Mouse (Mus musculus) CD4-positive naive resting alpha-beta T cell, adult 76 days (primary cell): ENCODE results near the gene Olfr1044. TPM values are rescaled to one million over a fixed set of nuclear protein-coding genes. Genes with fewer than 3 reads are reported as not detected.

ENCODE experiments used
- total RNA-seq: library from RNA; stranded (reverse); gene quantifications from one replicate; pipeline ENCODE4 v1.2.4, GENCODE M21; 2023

Gene Olfr1044
- not detected for total RNA-seq

DNA sequence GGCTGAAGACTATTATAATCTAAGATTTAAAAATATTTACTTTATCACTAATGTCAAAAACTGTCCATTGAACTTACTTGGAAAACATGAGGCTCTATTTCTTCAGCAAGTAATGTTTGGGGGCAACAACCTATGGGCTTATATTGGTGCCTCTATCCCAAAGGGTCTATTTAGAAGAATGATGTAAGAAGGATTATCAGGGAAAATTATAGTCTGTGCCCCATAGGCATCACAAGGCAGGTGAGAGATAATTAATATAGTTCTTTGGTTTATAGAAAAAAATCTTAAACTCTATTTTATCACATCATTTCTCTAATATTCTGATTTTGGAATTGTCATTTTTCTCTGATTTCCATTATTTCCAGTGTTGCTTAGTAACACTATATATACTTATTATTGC is at the start of gene Olfr1044:
Gene Olfr1044, minus strand, starts transcription at position 101 of the 400 bp plus-strand sequence.

DNA sequence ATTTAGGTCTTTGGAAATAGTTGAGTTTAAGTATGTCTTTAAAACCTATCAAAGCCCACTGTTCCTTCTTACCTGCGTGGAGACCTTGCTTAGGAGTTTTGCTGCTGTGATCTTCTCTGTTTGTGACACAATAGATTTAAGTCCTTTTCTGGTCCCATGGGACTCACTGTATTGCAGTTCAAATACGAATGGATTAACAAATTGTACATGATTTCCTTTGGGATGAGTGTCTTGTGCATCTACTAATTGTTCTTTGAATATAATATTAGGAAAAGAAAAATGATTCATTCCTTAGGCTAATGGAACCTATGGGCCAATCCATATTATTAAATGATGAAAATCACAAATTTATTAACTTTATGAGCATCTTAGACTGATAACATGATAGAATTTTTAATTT is 41.6 kb upstream of the Olfr1044 start, which contains the start of gene Olfr1046:
Gene Olfr1046, minus strand, starts transcription at position 101 of the 400 bp plus-strand sequence.

DNA sequence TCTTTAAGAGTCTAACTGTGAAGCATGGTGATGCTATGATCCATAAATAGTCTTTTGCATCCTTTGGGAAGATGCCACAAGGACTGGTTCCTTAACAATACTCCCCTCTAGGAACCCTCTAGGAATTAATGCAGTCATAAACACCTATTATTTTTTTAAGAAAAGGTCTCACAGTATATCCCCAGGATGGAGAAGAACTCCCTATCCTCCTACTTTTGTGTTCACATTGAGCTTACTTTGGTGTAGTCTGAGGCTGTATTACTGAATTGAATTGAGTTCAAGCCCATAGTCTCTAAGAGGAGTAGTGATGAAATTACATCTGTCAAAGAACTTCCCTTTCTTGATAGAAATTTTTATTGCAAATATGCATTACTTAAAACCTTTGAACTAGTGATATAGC is 25.3 kb upstream of the Olfr1044 start, which contains the start of gene Olfr1045:
Gene Olfr1045, minus strand, starts transcription at position 101 of the 400 bp plus-strand sequence.

DNA sequence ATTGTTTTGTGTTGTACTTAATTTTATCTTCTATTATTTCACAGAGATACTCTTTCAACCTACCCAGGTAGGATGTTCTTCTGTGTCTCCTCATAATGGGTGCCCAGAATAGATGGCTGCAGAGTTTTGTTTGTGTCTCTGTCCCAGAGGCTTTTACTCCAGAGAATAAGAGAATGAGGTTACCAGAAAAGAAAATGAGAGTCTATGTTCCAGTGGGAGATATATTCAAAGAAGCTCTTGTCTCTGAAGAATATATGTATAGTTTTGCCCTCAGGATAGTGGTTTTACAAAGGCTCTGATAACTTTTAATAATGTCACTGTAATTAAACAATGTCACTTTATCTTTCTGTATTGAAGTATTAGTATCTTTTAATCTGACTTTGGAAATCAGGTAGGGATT is 8.0 kb upstream of the Olfr1044 start, which contains the start of gene Olfr52:
Gene Olfr52, minus strand, starts transcription at position 101 of the 400 bp plus-strand sequence.

DNA sequence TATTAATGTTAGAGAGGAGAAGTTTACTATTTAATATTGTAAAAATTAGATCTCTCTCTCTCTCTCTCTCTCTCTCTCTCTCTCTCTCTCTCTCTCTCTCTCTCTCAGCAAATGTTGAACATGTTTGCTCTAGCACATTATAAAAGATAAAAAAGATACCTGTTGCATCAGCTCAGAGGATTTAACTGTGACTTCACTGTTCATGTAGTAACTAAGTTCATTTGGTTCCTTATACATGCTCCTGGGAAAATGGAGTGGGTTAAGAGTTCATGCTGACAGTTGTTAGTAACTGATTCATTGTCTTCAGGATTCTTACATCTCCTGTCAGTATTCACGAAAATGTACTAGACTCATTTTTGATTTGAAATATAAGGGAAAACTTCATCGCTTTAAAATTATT is 10.2 kb downstream of the Olfr1044 start, which contains the start of gene Olfr1043:
Gene Olfr1043, minus strand, starts transcription at position 101 of the 400 bp plus-strand sequence.

DNA sequence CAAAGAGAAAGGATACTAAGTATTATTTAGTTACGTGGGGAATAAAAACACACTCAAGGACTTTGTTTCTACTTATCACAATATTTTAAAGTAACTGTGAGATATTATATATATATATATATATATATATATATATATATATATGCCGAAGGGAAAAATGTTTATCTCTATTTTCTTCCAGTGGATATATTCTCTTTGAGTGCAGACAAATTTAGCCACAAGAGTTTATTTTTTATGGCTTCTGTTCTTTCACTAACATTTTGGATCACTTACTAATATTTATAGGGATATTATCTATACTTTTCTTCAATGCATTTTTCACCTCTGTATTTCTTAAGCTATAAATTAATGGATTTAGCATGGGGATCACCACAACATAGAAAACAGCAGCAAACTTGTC is 15.9 kb downstream of the Olfr1044 start, which contains the start of gene Olfr1042:
Gene Olfr1042, minus strand, starts transcription at position 101 of the 400 bp plus-strand sequence.

DNA sequence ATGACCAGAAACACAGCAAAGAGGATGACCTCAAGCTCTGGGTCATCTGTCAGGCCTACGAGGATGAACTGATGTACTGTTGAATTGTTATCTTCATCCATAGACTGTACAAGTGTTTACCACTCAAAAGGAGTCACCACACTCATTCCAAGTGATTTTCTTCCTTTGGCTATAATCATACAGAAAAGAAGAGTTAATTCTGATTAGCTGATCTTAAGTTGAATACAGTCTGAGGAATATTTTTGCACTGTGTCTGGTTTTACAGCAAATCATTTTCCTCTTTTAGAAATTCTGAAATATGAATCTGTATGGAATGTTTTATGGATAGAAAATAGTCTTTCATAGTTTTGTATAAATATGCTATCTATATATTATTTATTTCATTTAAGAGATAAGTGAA is 31.0 kb downstream of the Olfr1044 start, which contains the start of gene Olfr1040:
Gene Olfr1040, minus strand, starts transcription at position 101 of the 400 bp plus-strand sequence.

DNA sequence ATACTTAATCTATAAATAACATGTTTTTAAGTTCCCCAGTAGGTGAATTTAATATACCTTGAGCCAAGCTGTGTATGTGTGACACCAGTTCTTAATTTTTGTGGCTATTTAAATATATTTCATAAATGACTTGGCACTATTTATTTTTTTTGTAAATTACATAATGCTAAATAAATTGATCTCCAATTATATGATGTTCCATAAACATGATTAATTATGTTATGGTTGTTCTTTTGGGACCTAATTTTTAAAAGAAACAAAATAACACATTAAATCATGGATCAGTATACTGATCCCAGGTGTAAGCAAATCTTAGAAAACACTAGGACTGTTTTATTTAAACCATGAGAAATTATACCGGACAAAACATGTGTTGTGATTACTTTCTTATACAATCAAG is 41.8 kb downstream of the Olfr1044 start, which contains the start of gene Olfr1039:
Gene Olfr1039, minus strand, starts transcription at position 101 of the 400 bp plus-strand sequence.

Other genes with a start within 250 kb of the Olfr1044 start
- gene Olfr1028, start 227.4 kb downstream of the Olfr1044 start, total RNA-seq = not detected
- gene Olfr1029, start 203.9 kb downstream of the Olfr1044 start, total RNA-seq = not detected
- not detected for gene Olfr1030, start 198.5 kb downstream of the Olfr1044 start, total RNA-seq
- gene Olfr1031, start 187.5 kb downstream of the Olfr1044 start, total RNA-seq = not detected
- gene Olfr1032, start 172.3 kb downstream of the Olfr1044 start, total RNA-seq = not detected
- not detected for gene Olfr1033, start 157.2 kb downstream of the Olfr1044 start, total RNA-seq
- gene Olfr1034, start 132.0 kb downstream of the Olfr1044 start, total RNA-seq = not detected
- not detected for gene Olfr1036, start 103.8 kb downstream of the Olfr1044 start, total RNA-seq
- gene Olfr1037, start 90.4 kb downstream of the Olfr1044 start, total RNA-seq = not detected
- not detected for gene Olfr1039, start 41.9 kb downstream of the Olfr1044 start, total RNA-seq
- gene Olfr1040, start 31.1 kb downstream of the Olfr1044 start, total RNA-seq = not detected
- not detected for gene Olfr1042, start 16.0 kb downstream of the Olfr1044 start, total RNA-seq
- not detected for gene Olfr1043, start 10.3 kb downstream of the Olfr1044 start, total RNA-seq
- not detected for gene Olfr52, start 7.9 kb upstream of the Olfr1044 start, total RNA-seq
- not detected for gene Olfr1045, start 25.2 kb upstream of the Olfr1044 start, total RNA-seq
- not detected for gene Olfr1046, start 41.5 kb upstream of the Olfr1044 start, total RNA-seq
- gene Olfr1047, start 53.6 kb upstream of the Olfr1044 start, total RNA-seq = not detected
- gene Olfr1048, start 62.5 kb upstream of the Olfr1044 start, total RNA-seq = not detected
- not detected for gene Olfr1049, start 80.5 kb upstream of the Olfr1044 start, total RNA-seq
- gene Olfr1051, start 101.3 kb upstream of the Olfr1044 start, total RNA-seq = not detected
- not detected for gene Olfr1052, start 114.6 kb upstream of the Olfr1044 start, total RNA-seq
- not detected for gene Olfr1053, start 137.5 kb upstream of the Olfr1044 start, total RNA-seq
- not detected for gene Olfr1054, start 157.6 kb upstream of the Olfr1044 start, total RNA-seq
- gene Olfr1055, start 172.5 kb upstream of the Olfr1044 start, total RNA-seq = not detected
- gene Olfr1056, start 184.6 kb upstream of the Olfr1044 start, total RNA-seq = not detected
- not detected for gene Olfr1057, start 200.6 kb upstream of the Olfr1044 start, total RNA-seq
- gene Olfr1058, start 210.7 kb upstream of the Olfr1044 start, total RNA-seq = not detected
- gene Olfr1061, start 236.2 kb upstream of the Olfr1044 start, total RNA-seq = not detected
- gene Olfr1062, start 248.9 kb upstream of the Olfr1044 start, total RNA-seq = not detected